Mouse (Mus musculus) liver, adult (tissue): ENCODE measurements around the gene Gm1043.

Experiments
- GATA4 ChIP-seq: IDR thresholded peaks from 2 replicates; pipeline ENCODE4 v1.6.1; 2014; ENCODE audit warnings: mild to moderate bottlenecking, low read length; ENCODE audit not compliant: insufficient replicate concordance

Gm1043 gene

DNA sequence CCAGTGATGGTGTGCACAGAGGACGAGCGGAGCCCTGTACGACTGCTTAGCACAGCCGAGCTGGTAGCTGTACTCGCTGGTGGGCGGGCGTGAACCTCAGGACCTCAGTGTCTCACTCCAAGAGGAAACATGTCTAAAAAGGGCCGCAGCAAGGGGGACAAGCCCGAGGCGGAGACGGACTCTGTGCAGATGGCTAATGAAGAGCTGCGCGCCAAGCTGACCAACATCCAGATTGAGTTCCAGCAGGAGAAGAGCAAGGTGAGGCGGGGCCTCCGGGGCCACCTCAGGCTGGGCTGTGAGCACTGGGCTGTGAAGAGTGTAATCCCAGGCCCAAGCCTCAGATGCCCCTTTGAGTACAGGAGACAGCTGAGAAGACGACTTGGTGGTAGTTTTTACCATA is at the start of gene Gm1043:
Gm1043 (plus strand) TSS at position 130 of the 400 bp plus-strand sequence.
- no peak for TF ChIP-seq GATA4

DNA sequence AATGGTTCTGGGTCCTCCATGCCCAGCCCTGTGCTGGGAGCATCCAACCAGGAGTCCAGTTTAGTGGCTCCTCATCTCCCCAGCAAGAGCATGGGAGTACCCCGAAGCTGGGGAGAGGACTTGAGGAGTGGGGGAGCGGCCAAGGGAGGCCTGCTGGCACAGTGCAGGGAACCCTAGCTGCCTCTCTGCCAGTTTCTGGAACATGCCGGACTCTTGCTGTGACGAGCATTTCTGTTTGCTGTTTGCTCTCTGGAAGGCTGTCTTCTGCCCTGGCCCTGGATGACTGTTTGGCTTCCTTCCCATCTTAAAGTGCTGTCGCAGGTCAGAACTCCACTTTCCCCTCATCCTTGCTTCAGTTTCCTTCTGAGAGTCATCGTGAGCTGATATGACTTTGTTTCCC is 49.3 kb upstream of the Gm1043 start:
- no peak for TF ChIP-seq GATA4

DNA sequence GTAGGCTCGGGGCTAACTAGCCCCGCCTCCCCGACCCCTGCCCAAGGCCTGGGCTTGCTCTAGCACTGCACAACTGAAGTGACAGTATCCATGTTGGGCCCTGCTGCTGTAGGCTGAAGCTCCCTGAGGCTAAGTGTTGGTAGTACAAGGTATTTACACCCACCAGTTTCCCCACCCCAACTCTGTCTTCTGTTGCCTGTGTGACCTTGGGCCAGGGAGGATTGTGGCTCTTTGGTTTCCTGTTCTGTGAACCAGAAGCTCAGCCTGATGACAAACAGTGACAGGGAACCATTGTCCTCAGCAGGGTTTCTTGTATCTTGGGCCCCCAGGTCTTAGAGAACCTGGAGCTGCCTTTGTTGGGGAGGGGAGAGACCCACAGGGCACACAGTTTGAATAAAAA is 48.3 kb upstream of the Gm1043 start:
- no peak for TF ChIP-seq GATA4

DNA sequence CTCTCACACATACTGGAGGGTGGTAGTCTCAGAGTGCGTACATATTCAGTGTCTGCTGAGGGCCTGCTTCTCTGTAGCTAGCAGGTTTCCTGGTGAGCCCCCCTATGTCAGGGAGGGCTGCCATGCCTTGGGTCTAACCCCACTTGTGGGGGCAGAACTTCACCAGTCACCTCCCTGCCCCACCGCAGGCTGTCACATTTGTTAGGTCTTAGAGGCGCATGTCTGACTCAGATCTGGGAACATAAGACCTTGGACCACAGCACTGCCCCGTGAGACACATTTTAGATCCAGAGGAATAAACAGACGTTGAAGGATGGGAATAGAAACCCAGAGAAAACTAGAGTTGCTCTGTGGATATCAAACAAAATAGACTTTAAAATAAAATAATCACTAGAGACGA is 45.3 kb upstream of the Gm1043 start:
- no peak for TF ChIP-seq GATA4

DNA sequence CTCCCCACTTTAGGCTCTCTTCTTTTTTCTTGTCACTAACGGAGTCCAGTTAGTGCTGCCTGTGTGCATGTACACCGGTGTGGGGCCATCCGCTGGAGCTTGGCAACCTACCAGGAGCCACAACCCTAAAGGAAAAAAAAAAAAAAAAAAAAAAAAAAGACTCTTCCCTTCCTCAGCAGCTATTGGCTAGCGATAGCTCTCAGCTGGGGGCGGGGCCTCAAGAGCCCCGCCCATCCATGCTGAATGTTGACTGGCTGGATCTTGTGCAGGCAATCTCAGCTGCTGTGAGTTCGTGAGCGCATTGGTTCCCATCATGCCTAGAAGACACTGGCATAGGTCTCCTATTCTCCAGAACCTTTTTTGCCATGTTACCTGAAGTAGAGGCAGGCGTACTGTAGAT is 44.5 kb upstream of the Gm1043 start:
- no peak for TF ChIP-seq GATA4

DNA sequence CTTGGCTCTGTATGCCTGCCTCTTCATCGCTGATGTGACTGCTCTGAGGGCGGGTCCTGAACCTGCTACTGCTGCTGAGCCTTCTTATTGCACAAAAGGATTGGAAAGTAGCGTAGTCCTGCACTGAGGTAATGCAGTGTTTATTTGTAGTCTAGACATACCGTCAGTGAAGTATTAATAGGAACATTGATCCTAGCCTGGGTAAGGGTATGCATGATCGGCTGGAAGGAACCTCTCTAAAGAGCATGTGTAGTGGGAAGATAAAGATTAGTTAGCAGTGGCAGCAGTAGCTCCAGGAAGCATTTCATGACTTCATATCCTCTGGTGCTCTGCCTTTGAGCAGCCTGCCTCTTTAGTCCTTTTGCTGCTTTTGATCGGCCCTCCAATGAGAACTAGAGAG is 43.5 kb upstream of the Gm1043 start:
- TF ChIP-seq GATA4, result no peak

DNA sequence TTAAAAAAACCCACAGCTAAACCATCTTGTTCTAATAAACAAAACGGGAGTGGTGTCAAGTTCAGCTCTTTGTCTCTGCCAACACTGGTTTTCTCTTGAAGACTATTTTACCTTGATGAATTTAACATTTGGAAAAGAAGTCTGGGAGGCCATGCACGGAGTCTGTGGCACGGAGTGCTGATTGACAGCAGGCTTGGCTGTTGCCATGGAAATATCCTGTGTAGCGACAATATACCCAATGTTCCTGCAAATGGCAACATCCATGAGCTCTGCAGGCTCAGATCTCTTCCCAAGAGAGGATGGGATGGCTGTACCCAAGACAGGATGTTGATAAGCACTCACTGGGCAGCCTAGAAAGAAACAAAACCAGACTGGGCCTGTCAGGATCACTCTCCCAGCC is 42.2 kb upstream of the Gm1043 start:
- no peak for TF ChIP-seq GATA4

DNA sequence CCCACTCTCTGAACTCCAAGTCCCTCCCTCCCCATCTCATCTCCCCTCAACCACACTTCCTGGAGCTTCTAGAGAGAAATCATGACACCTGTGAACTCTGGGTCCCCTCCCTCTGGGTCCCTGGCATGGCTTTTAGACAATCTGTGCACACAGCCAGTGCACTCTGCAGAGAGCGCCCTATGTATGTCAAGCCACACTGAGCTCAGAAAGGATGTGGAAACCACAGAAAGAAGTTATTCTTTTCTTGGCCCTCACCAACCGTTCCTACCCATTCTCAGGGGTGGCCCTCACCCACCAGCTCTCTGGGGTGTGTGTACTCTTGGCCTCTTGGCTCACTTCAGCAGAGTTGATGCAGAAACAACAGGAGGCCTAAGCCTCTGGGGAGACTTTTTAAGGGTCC is 40.4 kb upstream of the Gm1043 start:
- no peak for TF ChIP-seq GATA4

DNA sequence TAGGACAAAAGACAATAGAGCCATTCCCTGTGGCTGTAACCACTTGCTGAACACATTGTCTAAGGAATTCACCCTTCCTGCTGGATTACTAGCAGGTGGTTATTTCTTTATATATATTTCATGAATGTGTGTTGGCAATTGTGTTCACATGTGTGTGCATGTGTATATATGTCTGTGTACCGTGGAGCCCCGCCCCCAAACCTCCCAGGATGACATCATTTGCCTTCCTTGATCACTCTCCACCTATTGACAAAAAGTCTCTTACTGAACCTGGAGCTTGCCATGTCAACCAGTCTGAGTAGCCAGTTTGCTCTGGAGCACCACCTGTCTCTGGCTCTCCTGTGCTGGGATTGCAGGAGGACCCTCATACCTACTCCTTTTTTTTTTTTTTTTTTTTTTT is 39.6 kb upstream of the Gm1043 start:
- no peak for TF ChIP-seq GATA4

DNA sequence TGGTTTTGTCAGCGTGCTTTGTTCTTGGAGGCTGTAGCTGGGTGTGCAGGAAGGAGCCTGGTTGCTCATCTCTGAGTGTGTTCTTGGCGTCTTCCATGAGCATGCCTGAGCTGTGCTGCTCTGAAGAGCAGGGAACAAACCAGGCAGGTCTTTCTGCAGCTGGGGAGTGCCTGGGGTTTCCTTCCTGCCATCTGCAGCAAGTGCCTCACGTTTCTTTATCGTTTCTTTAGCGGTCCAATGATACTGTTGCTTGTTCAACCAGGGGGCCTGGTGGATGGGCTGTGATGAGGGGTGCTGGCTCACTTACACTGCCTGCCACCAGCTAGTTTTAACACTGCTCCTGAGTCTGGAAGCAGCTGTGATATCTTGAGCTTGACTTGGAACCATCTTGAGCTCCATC is 38.4 kb upstream of the Gm1043 start:
- TF ChIP-seq GATA4, result no peak

DNA sequence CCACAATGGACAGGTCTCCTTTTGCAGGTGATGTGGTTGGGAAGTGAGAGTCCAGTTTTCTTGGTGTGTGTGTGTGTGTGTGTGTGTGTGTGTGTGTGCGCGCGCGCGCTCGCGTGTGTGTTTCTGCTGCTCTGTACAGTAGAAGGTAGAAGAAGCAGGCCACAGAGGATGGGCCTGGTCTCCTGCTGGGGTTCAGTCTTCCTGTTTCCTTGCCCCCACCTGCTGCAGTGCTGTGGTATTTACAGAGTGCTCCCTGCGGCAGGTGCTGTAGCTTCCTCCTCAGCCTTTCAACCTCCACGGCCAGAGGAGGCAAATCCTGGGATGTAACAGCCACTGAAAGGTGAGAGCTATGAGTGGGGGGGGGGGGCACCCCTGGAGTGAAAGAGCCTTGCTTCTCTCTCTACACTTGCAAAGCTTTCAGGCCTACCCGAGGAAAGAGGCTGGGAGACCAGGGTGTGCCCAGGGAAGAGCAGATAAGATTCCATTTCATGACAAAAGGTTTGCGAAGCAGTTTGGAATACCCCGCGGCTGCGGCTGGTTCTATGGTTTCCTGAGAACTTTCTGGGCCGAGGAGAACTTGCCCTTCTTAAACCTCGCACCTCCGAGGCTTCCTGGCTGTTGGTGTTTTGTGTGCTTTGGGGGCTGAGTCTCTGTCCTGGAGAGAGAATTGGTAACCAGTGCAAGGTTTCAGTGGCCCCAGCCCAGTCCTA is 37.8 kb upstream of the Gm1043 start:
- TF ChIP-seq GATA4, result no peak

DNA sequence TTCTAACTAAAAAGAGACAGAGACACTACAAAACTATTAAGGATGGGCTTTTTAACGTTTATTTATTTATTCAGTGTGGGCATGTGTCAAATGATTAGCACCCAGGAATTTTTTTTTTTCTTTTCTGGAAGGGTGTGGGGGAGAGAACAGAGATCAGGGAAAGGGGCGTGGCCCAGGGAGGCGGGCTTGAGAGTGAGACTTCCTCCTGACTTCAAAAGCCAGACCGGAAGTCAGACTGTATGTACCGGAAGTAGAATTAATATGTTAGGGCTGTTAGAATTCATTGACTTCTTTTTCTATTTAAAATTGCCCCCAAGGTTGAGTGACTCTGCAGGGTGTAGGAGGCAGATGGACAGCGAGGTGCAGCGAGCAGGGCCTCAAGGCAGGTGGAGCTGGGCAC is 37.2 kb upstream of the Gm1043 start:
- no peak for TF ChIP-seq GATA4

DNA sequence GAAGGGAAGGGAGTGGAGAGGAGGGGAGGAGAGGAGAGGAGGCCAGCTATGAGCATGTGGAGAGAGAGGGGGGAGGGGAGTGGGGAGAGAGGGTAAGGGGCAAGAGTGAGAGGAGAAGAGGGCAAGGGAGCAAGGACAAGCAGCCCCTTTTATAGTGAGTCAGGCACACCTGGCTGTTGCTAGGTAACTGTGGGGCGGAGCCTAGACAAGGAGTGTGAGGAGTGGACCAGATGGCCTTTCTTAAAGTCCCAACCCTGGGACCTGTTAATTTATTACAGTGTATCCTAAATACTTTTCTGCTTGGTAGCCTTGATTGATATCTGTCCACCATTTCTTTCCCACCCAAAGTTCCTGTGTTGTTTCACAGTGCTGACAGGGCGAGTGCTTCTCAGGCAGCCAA is 36.1 kb upstream of the Gm1043 start:
- no peak for TF ChIP-seq GATA4

DNA sequence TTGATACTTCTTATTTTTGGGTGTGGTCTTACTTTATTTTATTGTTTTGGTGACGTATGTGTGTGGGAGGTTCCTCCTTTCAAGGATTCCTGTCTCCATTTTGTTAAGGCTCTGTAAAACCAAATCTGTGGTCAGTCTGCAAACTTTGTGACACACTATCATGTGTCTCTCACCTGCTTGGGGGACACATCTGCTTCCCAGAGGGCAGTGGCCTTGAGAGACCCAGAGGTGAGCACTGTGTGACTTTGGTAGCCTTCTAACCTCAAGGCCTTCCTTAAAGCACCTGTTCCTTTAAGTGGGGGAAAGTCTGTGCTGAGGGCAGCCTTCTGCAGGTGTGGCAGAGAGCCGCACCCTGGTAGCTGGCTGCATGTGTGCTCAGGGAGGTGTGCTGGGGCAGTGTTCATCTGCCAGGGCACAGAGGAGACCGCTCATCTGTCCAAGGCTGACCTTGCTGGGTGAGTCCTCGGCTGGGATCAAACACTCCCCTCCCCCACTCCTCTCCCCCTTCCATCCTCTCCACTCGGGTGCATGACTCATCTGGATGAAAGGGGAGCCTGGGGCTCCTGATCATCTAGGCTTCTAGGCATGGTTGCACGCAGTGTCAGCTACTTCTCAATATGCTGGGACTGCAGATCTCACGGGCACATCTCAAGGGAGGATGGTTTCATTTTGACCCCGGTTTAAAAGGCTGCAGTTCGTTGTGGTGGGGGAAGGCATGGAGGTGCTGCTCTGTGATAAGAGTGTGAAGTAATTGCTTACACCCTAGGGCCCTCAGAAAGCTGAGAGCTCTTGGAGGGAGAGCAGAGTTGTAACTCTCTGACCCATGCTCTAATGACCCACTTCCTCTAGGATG is 34.4 kb upstream of the Gm1043 start:
- no peak for TF ChIP-seq GATA4

DNA sequence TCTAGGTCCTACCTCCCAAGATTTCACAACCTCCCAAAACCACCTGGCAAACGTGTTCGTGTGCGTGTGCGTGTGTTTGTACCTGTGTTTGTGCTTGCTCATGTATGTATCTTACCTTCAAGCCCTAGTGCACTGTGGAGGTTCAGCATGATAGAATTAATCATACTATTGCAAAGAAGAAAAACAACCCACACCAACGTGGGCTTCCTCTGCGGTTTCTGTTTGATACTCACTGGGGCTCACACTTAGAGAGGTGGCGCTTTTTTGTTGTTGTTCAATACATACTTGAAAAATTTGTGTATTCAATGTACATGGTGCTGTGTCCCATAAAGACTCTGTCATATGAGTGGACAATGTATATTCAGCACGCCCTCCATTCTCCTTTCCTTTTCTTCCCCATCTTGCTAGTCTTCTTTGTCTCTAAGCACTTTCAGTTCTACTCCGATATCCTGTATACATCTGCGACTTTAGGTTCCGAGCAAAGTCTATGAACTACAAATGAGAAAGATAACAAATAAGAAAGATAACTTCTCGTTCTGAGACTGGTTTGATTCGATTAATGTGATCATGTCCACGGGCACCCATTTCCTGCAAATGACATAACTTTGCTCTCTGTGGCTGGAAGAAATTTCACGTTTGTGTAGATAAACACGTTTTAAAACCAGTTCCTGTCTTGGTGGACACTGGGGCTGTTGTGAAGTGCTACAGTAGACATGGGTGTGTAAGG is 33.6 kb upstream of the Gm1043 start:
- TF ChIP-seq GATA4, result no peak

DNA sequence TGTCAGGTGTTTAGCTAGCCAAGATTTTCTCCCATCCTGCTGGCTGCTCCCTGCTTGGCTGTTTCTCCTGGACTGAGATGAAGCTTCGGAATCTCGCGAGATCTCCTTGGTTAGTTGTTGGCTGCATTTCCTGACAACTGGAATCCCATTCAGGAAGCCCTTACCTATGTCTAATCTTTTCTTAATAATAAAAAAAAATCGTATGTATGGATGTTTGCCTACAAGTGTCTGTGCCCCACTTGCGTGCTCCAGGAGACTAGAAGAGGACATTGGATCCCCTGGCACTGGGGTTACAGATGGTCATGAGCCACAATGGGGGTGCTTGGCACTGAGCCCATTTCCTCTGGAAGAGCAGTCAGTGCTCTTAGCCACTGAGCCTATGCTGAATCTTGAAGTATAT is 32.3 kb upstream of the Gm1043 start:
- no peak for TF ChIP-seq GATA4
